Mouse (Mus musculus) macrophage (primary cell): ENCODE measurements around the gene Tmem110. TPM values are rescaled to one million over a fixed set of nuclear protein-coding genes. Genes with fewer than 3 reads are reported as not detected.

ENCODE experiments used
- H3K27ac ChIP-seq: fragments of 350-480 bp; formaldehyde crosslinking; 2 replicates; pipeline ENCODE4 v1.9.0; 2021
- H3K36me3 ChIP-seq: fragments of 350-480 bp; formaldehyde crosslinking; 2 replicates; pipeline ENCODE4 v1.9.0; 2021; ENCODE audit errors: inconsistent target
- H3K4me3 ChIP-seq: fragments of 350-480 bp; formaldehyde crosslinking; 2 replicates; pipeline ENCODE4 v1.9.0; 2021; ENCODE audit errors: inconsistent target
- H3K79me2 ChIP-seq: fragments of 350-480 bp; formaldehyde crosslinking; 2 replicates; pipeline ENCODE4 v1.9.0; 2021; ENCODE audit errors: inconsistent target
- WGBS: methylation state at CpG from one replicate; pipeline ENCODE4 v1.1.7; 2026; ENCODE audit warnings: inconsistent platforms; ENCODE audit not compliant: missing documents; 5-methylcytosine and 5-hydroxymethylcytosine counted together
- polyA plus RNA-seq: library from polyadenylated mRNA; stranded (reverse); fragments of 250-400 nt; gene quantifications from 3 replicates; pipeline ENCODE4 v1.2.4, GENCODE M21; 2018; ENCODE audit warnings: inconsistent platforms

Tmem110 gene
- polyA plus RNA-seq, 1 experiment from 2014 or later: 4.9 TPM

- H3K36me3 ChIP-seq: no peaks in the 10 kb centered on the region
- 100% methylated on average over 3 of the region's 3 CpGs for WGBS
Measured at GRCm38 (mm10) chr14:30843701-30844100, 18.3 kb downstream of the Tmem110 start.

GRCm38 (mm10) chr14:30850504-30850903 lies 25.1 kb downstream of the Tmem110 start:
- Histone ChIP-seq H3K36me3 (no peaks in the 10 kb centered on the region), H3K27ac (no peak overlapping the region), H3K79me2 (no peaks in the 10 kb centered on the region), H3K4me3 (no peak overlapping the region)
- 100% methylated on average over 5 of the region's 5 CpGs for WGBS

More at GRCm38 (mm10) chr14:30843701-30844100, 18.3 kb downstream of the Tmem110 start:
- Histone ChIP-seq H3K79me2 (no peaks in the 10 kb centered on the region), H3K27ac (no peak overlapping the region), H3K4me3 (no peak overlapping the region)

GRCm38 (mm10) chr14:30852325-30852724 lies 26.9 kb downstream of the Tmem110 start:
- no peaks in the 10 kb centered on the region for H3K79me2 ChIP-seq
- no peaks in the 10 kb centered on the region for H3K36me3 ChIP-seq
- H3K27ac ChIP-seq: no peak overlapping the region
- WGBS: 95% methylated on average over 5 of the region's 5 CpGs
- H3K4me3 ChIP-seq: no peak overlapping the region

GRCm38 (mm10) chr14:30855316-30855715 lies 29.9 kb downstream of the Tmem110 start:
- 90% methylated on average over 3 of the region's 3 CpGs for WGBS
- H3K36me3 ChIP-seq: no peaks in the 10 kb centered on the region
- no peak overlapping the region for H3K27ac ChIP-seq
- H3K4me3 ChIP-seq: no peak overlapping the region
- no peaks in the 10 kb centered on the region for H3K79me2 ChIP-seq

GRCm38 (mm10) chr14:30856885-30857507 lies 31.6 kb downstream of the Tmem110 start:
- H3K79me2 ChIP-seq: no peaks in the 10 kb centered on the region
- WGBS: 89% methylated on average over 10 of the region's 10 CpGs
- no peak overlapping the region for H3K27ac ChIP-seq
- H3K36me3 ChIP-seq: no peaks in the 10 kb centered on the region
- H3K4me3 ChIP-seq: no peak overlapping the region

GRCm38 (mm10) chr14:30857990-30858389 lies 32.6 kb downstream of the Tmem110 start:
- no peaks in the 10 kb centered on the region for H3K79me2 ChIP-seq
- H3K36me3 ChIP-seq: no peaks in the 10 kb centered on the region
- no peak overlapping the region for H3K4me3 ChIP-seq
- H3K27ac ChIP-seq: no peak overlapping the region
- WGBS: 89% methylated on average over 4 of the region's 4 CpGs

GRCm38 (mm10) chr14:30861421-30862125 lies 36.2 kb downstream of the Tmem110 start:
- Histone ChIP-seq H3K4me3 (no peak overlapping the region), H3K79me2 (no peaks in the 10 kb centered on the region), H3K36me3 (no peaks in the 10 kb centered on the region), H3K27ac (no peak overlapping the region)
- WGBS: 79% methylated on average over 15 of the region's 16 CpGs

GRCm38 (mm10) chr14:30862368-30862767 lies 37.0 kb downstream of the Tmem110 start:
- H3K27ac ChIP-seq: no peak overlapping the region
- no peak overlapping the region for H3K4me3 ChIP-seq
- 96% methylated on average over 9 of the region's 9 CpGs for WGBS
- H3K36me3 ChIP-seq: no peaks in the 10 kb centered on the region
- H3K79me2 ChIP-seq: no peaks in the 10 kb centered on the region

GRCm38 (mm10) chr14:30865311-30865710 lies 39.9 kb downstream of the Tmem110 start:
- Histone ChIP-seq H3K79me2 (no peaks in the 10 kb centered on the region), H3K36me3 (no peaks in the 10 kb centered on the region), H3K4me3 (no peak overlapping the region), H3K27ac (no peak overlapping the region)
- WGBS: 87% methylated on average over 3 of the region's 3 CpGs

- H3K4me3 ChIP-seq: no peak overlapping the region
- no peaks in the 10 kb centered on the region; the same call in 1 of the 2 replicates for H3K36me3 ChIP-seq
- 45% methylated on average over 5 of the region's 5 CpGs for WGBS
- no peak overlapping the region for H3K27ac ChIP-seq
- no peaks in the 10 kb centered on the region for H3K79me2 ChIP-seq
Measured at GRCm38 (mm10) chr14:30867042-30867441, 41.7 kb downstream of the Tmem110 start.

GRCm38 (mm10) chr14:30868826-30869225 lies 43.4 kb downstream of the Tmem110 start:
- 87% methylated on average over 9 of the region's 10 CpGs for WGBS
- Histone ChIP-seq H3K36me3 (no peaks in the 10 kb centered on the region; the same call in 1 of the 2 replicates), H3K79me2 (no peaks in the 10 kb centered on the region), H3K4me3 (no peak overlapping the region), H3K27ac (no peak overlapping the region)

- Histone ChIP-seq H3K4me3 (no peak overlapping the region), H3K79me2 (no peaks in the 10 kb centered on the region), H3K27ac (no peak overlapping the region), H3K36me3 (no peaks in the 10 kb centered on the region; the same call in 1 of the 2 replicates)
- WGBS: 92% methylated on average over 8 of the region's 8 CpGs
Measured at GRCm38 (mm10) chr14:30869391-30869801, 44.0 kb downstream of the Tmem110 start.

- Histone ChIP-seq H3K79me2 (no peaks in the 10 kb centered on the region), H3K4me3 (no peak overlapping the region), H3K36me3 (no peaks in the 10 kb centered on the region; the same call in 1 of the 2 replicates), H3K27ac (no peak overlapping the region)
- WGBS: 77% methylated on average over 24 of the region's 25 CpGs
Measured at GRCm38 (mm10) chr14:30870206-30871147, 45.1 kb downstream of the Tmem110 start.

- Histone ChIP-seq H3K79me2 (no peaks in the 10 kb centered on the region), H3K36me3 (no peaks in the 10 kb centered on the region; the same call in 1 of the 2 replicates), H3K27ac (no peak overlapping the region), H3K4me3 (no peak overlapping the region)
- 93% methylated on average over 13 of the region's 18 CpGs for WGBS
Measured at GRCm38 (mm10) chr14:30874095-30874700, 48.8 kb downstream of the Tmem110 start.
